Mouse (Mus musculus) liver, postnatal 0 days (tissue): Measurements from ENCODE around the gene Bbx. TPM values are rescaled to one million over a fixed set of nuclear protein-coding genes. Genes with fewer than 3 reads are reported as not detected.

Source experiments
- ATAC-seq: fragments of 200-750 bp; cut with Nextera tagmentation; 2 replicates; pipeline ENCODE4 v1.8.0; 2017; ENCODE audit warnings: mild to moderate bottlenecking, moderate library complexity
- DNase-seq: peaks from one replicate; pipeline ENCODE4 v3.0.0-alpha.2; 2016
- H3K27ac ChIP-seq: fragments of 300-500 bp; sonication (generic); 2 replicates; pipeline ENCODE4 v1.5.1; 2014; ENCODE audit warnings: antibody characterized with exemption, moderate library complexity, mild to moderate bottlenecking, low read depth
- H3K27me3 ChIP-seq: fragments of 300-500 bp; sonication (generic); 2 replicates; pipeline ENCODE4 v1.6.1; 2014; ENCODE audit warnings: low read length, control low read depth, mixed read lengths; ENCODE audit not compliant: insufficient read depth
- H3K36me3 ChIP-seq: fragments of 300-500 bp; sonication (generic); replicated peaks from 2 replicates; pipeline ENCODE4 v1.6.1; 2014; ENCODE audit warnings: mild to moderate bottlenecking, control low read depth, low read length, moderate library complexity, mixed read lengths; ENCODE audit not compliant: insufficient read depth
- H3K4me1 ChIP-seq: fragments of 300-500 bp; sonication (generic); 2 replicates; pipeline ENCODE4 v1.6.1; 2014; ENCODE audit warnings: antibody characterized with exemption, mild to moderate bottlenecking, control low read depth; ENCODE audit not compliant: insufficient read depth
- H3K4me2 ChIP-seq: fragments of 300-500 bp; sonication (generic); 2 replicates; pipeline ENCODE4 v1.6.1; 2014; ENCODE audit warnings: low read depth, mild to moderate bottlenecking, low read length, moderate library complexity, mixed read lengths
- H3K4me3 ChIP-seq: fragments of 300-500 bp; sonication (generic); 2 replicates; pipeline ENCODE4 v1.5.1; 2014; ENCODE audit warnings: low read depth, low read length
- H3K9ac ChIP-seq: fragments of 300-500 bp; sonication (generic); replicated peaks from 2 replicates; pipeline ENCODE4 v1.6.1; 2014; ENCODE audit warnings: mild to moderate bottlenecking, moderate library complexity
- H3K9me3 ChIP-seq: fragments of 300-500 bp; sonication (generic); 2 replicates; pipeline ENCODE4 v1.6.1; 2016; ENCODE audit warnings: mild to moderate bottlenecking, control low read depth, low read length, mixed read lengths
- CTCF ChIP-seq: sonication (generic); IDR thresholded peaks from 2 replicates; pipeline ENCODE4 v1.5.1; 2016; ENCODE audit warnings: antibody characterized with exemption, low read depth
- EP300 ChIP-seq: IDR thresholded peaks from 2 replicates; pipeline ENCODE4 v1.6.1; 2016; ENCODE audit warnings: antibody characterized with exemption, low read depth, mild to moderate bottlenecking
- WGBS: fragments of 180-500 bp; shearing (Covaris S2); extraction: QIAGEN DNeasy Blood & Tissue Kit; methylation state at CpG from one replicate; pipeline ENCODE4 v1.1.7; 2014; ENCODE audit not compliant: insufficient replicate concordance; 5-methylcytosine and 5-hydroxymethylcytosine counted together
- polyA plus RNA-seq: library from polyadenylated mRNA; unstranded; fragments of >200 nt; fragmentation: Nextera tagmentation; extraction: Ambion mirVana; gene quantifications from 2 replicates; pipeline ENCODE4 v1.2.1, GENCODE M21; 2015

Bbx gene
- polyA plus RNA-seq, 1 experiment from 2014 or later, result 7.9 TPM

DNA sequence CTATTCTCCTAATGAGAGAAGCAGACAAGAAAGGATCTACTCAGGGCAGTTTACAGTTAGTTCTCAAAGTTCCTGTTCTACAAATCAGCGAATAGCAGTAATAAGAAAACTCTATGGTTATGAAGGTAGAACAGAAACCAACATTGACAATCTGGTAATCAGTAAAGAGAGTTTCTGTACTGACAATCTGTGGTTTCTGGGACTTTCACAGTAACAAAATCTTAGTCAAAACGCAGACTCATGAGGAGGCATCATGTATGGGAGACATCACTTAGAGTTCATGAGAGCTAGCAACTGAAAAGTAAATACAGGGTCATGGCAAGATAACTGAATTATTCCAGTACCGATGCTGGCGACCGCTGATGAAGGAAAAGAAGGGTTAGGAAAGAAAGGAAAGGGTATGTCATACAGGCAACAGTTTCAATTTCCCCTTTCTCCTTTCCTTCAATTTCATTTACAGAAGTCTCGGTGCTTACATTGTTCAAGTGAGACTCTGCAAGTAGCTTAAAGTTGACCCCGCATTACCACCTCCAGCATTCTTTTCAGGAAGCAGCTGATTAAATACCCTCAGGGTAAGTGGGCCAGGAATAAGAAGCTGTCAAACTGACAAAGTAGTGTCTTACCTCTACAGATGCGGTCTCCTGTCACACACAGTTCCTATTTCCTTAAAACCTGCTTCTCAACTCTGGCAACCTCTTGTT, 133.3 kb downstream of the Bbx start:
- Histone ChIP-seq H3K4me3 (no peak overlapping the region), H3K4me2 (no peak overlapping the region), H3K9me3 (no peaks in the 10 kb centered on the region), H3K36me3 (no peaks in the 10 kb centered on the region), H3K27me3 (no peaks in the 10 kb centered on the region), H3K4me1 (no peaks in the 10 kb centered on the region), H3K9ac (no peak overlapping the region), H3K27ac (no peak overlapping the region)
- ATAC-seq, result no peak
- no peak for DNase-seq
- TF ChIP-seq EP300, result no peak
- TF ChIP-seq CTCF, result no peak
- 37% methylated on average over 8 of the region's 8 CpGs for WGBS

DNA sequence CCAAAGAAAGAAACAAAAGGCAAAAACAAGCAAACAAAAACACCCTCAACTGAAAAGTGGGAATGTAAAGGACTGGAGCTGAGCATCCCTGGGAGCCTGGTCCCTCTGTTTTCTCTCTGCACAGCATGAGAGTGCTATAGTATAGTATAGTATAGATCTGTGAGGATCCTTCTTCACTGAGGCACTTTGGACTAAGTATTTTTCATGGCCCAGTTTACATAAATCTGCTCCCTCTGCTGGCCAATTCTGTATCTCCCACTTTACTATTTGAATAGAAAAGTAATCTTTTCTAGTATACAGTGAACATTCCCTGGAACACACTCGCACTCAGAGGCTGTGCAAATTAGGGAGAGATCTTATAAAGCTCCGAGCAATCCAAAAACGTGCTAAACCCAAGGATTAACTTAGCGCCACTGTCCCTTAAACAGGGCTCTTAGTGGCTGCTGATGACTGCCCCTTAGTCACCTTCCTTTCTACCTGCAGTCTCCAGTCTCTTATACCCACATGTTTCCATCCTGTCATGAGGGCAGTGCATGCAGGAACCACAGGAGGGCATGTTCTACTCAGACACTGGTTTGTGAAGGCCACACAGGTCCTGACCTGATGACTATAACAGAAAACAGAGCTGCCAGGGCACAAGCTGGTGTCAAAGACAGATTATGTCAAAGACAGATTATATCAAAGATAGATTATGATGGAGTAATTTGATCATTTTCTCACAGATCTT, 138.5 kb downstream of the Bbx start:
- Histone ChIP-seq H3K4me1 (no peaks in the 10 kb centered on the region), H3K36me3 (no peaks in the 10 kb centered on the region), H3K9me3 (no peaks in the 10 kb centered on the region), H3K9ac (no peak overlapping the region), H3K27ac (no peak overlapping the region), H3K4me2 (no peak overlapping the region), H3K27me3 (no peaks in the 10 kb centered on the region), H3K4me3 (no peak overlapping the region)
- no peak for DNase-seq
- TF ChIP-seq CTCF, result peak; percentile 39
- no peak for TF ChIP-seq EP300
- ATAC-seq, result no peak
- WGBS, result 68% methylated on average over 4 of the region's 4 CpGs

DNA sequence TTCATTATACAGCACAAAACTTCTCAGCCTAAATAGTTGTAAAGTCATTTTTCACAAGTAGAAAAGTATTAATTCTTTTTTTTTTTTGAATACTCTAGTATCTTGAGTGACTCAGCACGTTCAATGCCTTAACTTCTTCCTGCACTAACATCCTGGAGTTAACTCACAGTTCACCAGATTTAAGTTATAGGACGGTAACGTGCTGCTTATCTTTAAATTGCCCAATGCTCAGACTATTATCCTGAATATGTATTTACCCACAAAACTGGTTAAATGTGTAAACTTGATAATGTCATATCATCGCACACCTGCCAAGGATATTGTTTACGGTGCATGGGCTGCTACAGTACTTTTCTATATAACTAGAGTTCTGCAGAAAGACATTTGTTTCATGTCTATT, 139.4 kb downstream of the Bbx start:
- DNase-seq (no peak), ATAC-seq (no peak)
- WGBS, result 58% methylated on average over 5 of the region's 5 CpGs

GRCm38 (mm10) chr16:50289764-50290163, 142.4 kb downstream of the Bbx start:
- 48% methylated on average over 5 of the region's 5 CpGs for WGBS
- Histone ChIP-seq H3K27me3 (no peaks in the 10 kb centered on the region), H3K4me1 (no peaks in the 10 kb centered on the region), H3K36me3 (no peaks in the 10 kb centered on the region), H3K27ac (no peak overlapping the region), H3K4me3 (no peak overlapping the region), H3K9me3 (no peaks in the 10 kb centered on the region), H3K4me2 (no peak overlapping the region), H3K9ac (no peak overlapping the region)
- TF ChIP-seq EP300 (no peak), CTCF (no peak)
- no peak for DNase-seq
- no peak for ATAC-seq

More for the DNA sequence above, 139.4 kb downstream of the Bbx start:
- H3K4me2 ChIP-seq, result no peak overlapping the region
- H3K27ac ChIP-seq, result no peak overlapping the region
- no peaks in the 10 kb centered on the region for H3K4me1 ChIP-seq
- H3K9ac ChIP-seq, result no peak overlapping the region
- no peaks in the 10 kb centered on the region for H3K36me3 ChIP-seq
- no peak overlapping the region for H3K4me3 ChIP-seq
- no peaks in the 10 kb centered on the region for H3K27me3 ChIP-seq
- no peaks in the 10 kb centered on the region for H3K9me3 ChIP-seq
- TF ChIP-seq EP300, result no peak
- no peak for TF ChIP-seq CTCF

DNA sequence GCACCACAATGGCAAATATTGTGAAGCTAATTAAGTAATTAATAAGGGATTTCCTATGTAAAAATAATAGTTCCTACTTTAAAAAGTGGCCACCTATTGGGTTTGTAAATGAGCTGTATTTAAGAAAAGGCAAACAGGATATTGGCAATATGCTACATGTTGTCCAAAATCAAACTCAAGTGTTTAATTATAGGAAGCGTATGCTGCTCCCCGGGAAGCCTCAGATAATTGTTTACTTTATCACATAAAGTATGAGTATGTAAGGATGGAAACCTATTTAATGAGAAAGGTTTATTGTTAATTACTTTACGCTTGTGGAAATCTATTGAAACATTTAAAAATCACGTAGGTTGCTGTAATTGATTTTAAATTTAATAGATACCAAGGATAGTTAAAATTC, 159.4 kb downstream of the Bbx start:
- Histone ChIP-seq H3K4me2 (no peak overlapping the region), H3K9me3 (no peaks in the 10 kb centered on the region), H3K4me3 (no peak overlapping the region), H3K36me3 (no peaks in the 10 kb centered on the region), H3K9ac (no peak overlapping the region), H3K4me1 (no peaks in the 10 kb centered on the region), H3K27me3 (no peaks in the 10 kb centered on the region), H3K27ac (no peak overlapping the region)
- ATAC-seq, result no peak
- TF ChIP-seq EP300 (no peak), CTCF (no peak)
- WGBS, result 87% methylated on average over 4 of the region's 4 CpGs
- DNase-seq, result no peak

DNA sequence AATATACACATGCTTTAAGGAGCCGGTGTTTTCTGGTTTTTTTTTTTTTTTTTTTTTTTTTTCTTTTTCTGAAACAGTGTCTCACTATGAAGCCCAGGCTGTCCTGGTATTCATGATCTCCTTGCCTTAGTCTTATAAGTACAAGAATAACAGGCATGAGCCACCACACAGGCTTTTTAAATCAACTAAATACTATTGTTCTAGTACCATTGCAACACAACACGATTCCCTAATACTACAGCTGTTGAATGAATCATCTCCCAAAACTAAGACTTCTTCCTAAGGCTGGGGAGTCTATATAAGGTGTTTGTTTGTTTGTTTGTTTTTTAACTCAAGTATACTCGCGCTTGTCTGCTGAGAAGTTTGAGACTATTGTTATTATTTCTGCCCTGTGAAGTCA, 169.5 kb downstream of the Bbx start:
- TF ChIP-seq EP300 (no peak), CTCF (no peak)
- ATAC-seq (no peak), DNase-seq (no peak)
- WGBS, result 87% methylated on average over 4 of the region's 4 CpGs
- no peak overlapping the region for H3K4me2 ChIP-seq
- peaks cover 10% of the 10 kb centered on the region for H3K36me3 ChIP-seq
- H3K27me3 ChIP-seq, result no peaks in the 10 kb centered on the region
- H3K4me1 ChIP-seq, result no peaks in the 10 kb centered on the region
- no peak overlapping the region for H3K4me3 ChIP-seq
- H3K9me3 ChIP-seq, result no peaks in the 10 kb centered on the region
- no peak overlapping the region for H3K27ac ChIP-seq
- no peak overlapping the region for H3K9ac ChIP-seq
